Mouse (Mus musculus): Measurements from ENCODE around the gene Lrwd1. TPM values are rescaled to one million over a fixed set of nuclear protein-coding genes. Genes with fewer than 3 reads are reported as not detected.

The Lrwd1 gene
- polyA plus RNA-seq, 1 experiment from 2014 or later, result 23.1 TPM

DNA sequence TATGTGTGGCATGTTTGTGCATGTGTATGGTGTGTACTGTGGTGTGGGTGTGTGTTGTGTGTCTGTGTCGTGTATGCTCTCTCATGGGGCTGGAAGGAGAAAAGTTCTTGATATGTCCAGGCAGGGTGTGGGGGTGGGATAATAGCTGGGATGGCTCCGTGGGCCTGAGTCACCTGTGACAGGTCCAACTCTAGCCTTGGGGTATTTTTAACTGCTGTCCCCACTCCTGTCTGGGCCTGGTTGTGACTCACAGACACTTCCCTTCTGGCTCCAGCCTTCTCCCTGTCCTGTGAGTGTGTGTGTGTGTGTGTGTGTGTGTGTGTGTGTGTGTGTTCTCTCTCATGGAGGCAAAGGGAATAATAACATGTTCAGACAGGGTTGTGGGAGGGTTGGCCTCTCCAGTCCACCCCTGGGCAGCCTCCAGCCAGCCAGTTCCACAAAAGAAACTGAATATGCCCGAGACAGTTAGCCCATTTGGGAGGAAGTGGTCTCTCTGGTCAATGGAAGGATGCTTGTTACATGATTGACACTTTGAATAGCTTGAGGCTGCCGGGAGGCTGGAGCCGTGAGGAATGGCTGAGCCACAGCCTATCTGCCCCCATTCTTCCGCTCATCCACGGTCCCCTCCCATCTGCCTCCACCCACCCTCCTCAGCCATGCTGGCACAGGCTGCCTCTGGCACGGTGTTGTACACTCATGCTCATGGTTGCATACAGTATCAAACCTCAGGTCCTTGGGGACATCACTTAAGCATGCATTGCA is 41.4 kb downstream of the Lrwd1 start:
- no peak overlapping the region for H3K27ac ChIP-seq

GRCm38 (mm10) chr5:136091927-136092326 is 43.9 kb downstream of the Lrwd1 start:
- DNase-seq (ENCODE audit: low spot score) (no peak), ATAC-seq (replicated peaks; ENCODE audit: low FRiP score, low read depth) (no peak)
- Histone ChIP-seq H3K36me3 (ENCODE audit: insufficient read depth, low read length) (peaks cover 3% of the 10 kb centered on the region; the same call in 1 of the 2 replicates), H3K4me1 (replicated peaks; ENCODE audit: insufficient read depth, low read length) (no peaks in the 10 kb centered on the region), H3K27me3 (ENCODE audit: insufficient read depth, low read length) (no peaks in the 10 kb centered on the region), H3K4me2 (ENCODE audit: low read length) (no peak overlapping the region), H3K4me3 (replicated peaks; ENCODE audit: low read depth, low read length) (no peak overlapping the region), H3K9me3 (replicated peaks; ENCODE audit: low read length) (no peaks in the 10 kb centered on the region), H3K27ac (no peak overlapping the region), H3K9ac (ENCODE audit: low read depth, low read length) (no peak overlapping the region)
- no peak for TF ChIP-seq CTCF (IDR thresholded peaks at IDR 0.05; ENCODE audit: low read depth)
- WGBS, result 63% methylated on average over 5 of the region's 5 CpGs

More for the DNA sequence above, 41.4 kb downstream of the Lrwd1 start:
- no peaks in the 10 kb centered on the region for H3K4me1 ChIP-seq (replicated peaks; ENCODE audit: insufficient read depth, low read length)
- no peak overlapping the region for H3K4me2 ChIP-seq (ENCODE audit: low read length)
- no peak overlapping the region for H3K4me3 ChIP-seq (replicated peaks; ENCODE audit: low read depth, low read length)
- ATAC-seq (replicated peaks; ENCODE audit: low FRiP score, low read depth) (no peak), DNase-seq (ENCODE audit: low spot score) (no peak)
- peaks cover 3% of the 10 kb centered on the region; the same call in 1 of the 2 replicates for H3K36me3 ChIP-seq (ENCODE audit: insufficient read depth, low read length)
- no peaks in the 10 kb centered on the region for H3K9me3 ChIP-seq (replicated peaks; ENCODE audit: low read length)
- WGBS, result 49% methylated on average over 8 of the region's 8 CpGs
- H3K9ac ChIP-seq (ENCODE audit: low read depth, low read length), result no peak overlapping the region
- TF ChIP-seq CTCF (IDR thresholded peaks at IDR 0.05; ENCODE audit: low read depth), result no peak
- H3K27me3 ChIP-seq (ENCODE audit: insufficient read depth, low read length), result no peaks in the 10 kb centered on the region

GRCm38 (mm10) chr5:136088821-136089575 is 46.9 kb downstream of the Lrwd1 start:
- H3K27ac ChIP-seq, result no peak overlapping the region
- peaks cover 3% of the 10 kb centered on the region; the same call in 1 of the 2 replicates for H3K36me3 ChIP-seq (ENCODE audit: insufficient read depth, low read length)
- H3K9me3 ChIP-seq (replicated peaks; ENCODE audit: low read length), result no peaks in the 10 kb centered on the region
- H3K4me2 ChIP-seq (ENCODE audit: low read length), result no peak overlapping the region
- no peak overlapping the region for H3K9ac ChIP-seq (ENCODE audit: low read depth, low read length)
- TF ChIP-seq CTCF (IDR thresholded peaks at IDR 0.05; ENCODE audit: low read depth), result peak; percentile 62
- H3K4me3 ChIP-seq (replicated peaks; ENCODE audit: low read depth, low read length), result no peak overlapping the region
- peak; percentile 59 for DNase-seq (ENCODE audit: low spot score)
- no peaks in the 10 kb centered on the region for H3K27me3 ChIP-seq (ENCODE audit: insufficient read depth, low read length)
- 20% methylated on average over 13 of the region's 14 CpGs for WGBS
- no peak for ATAC-seq (replicated peaks; ENCODE audit: low FRiP score, low read depth)
- H3K4me1 ChIP-seq (replicated peaks; ENCODE audit: insufficient read depth, low read length), result no peaks in the 10 kb centered on the region

GRCm38 (mm10) chr5:136086290-136086689 is 49.6 kb downstream of the Lrwd1 start:
- Histone ChIP-seq H3K36me3 (ENCODE audit: insufficient read depth, low read length) (no peaks in the 10 kb centered on the region), H3K27ac (no peak overlapping the region), H3K4me2 (ENCODE audit: low read length) (no peak overlapping the region), H3K4me1 (replicated peaks; ENCODE audit: insufficient read depth, low read length) (no peaks in the 10 kb centered on the region), H3K9me3 (replicated peaks; ENCODE audit: low read length) (no peaks in the 10 kb centered on the region), H3K27me3 (ENCODE audit: insufficient read depth, low read length) (no peaks in the 10 kb centered on the region), H3K4me3 (replicated peaks; ENCODE audit: low read depth, low read length) (no peak overlapping the region), H3K9ac (ENCODE audit: low read depth, low read length) (no peak overlapping the region)
- TF ChIP-seq CTCF (IDR thresholded peaks at IDR 0.05; ENCODE audit: low read depth), result no peak
- DNase-seq (ENCODE audit: low spot score) (no peak), ATAC-seq (replicated peaks; ENCODE audit: low FRiP score, low read depth) (no peak)
- 95% methylated on average over 8 of the region's 8 CpGs for WGBS

DNA sequence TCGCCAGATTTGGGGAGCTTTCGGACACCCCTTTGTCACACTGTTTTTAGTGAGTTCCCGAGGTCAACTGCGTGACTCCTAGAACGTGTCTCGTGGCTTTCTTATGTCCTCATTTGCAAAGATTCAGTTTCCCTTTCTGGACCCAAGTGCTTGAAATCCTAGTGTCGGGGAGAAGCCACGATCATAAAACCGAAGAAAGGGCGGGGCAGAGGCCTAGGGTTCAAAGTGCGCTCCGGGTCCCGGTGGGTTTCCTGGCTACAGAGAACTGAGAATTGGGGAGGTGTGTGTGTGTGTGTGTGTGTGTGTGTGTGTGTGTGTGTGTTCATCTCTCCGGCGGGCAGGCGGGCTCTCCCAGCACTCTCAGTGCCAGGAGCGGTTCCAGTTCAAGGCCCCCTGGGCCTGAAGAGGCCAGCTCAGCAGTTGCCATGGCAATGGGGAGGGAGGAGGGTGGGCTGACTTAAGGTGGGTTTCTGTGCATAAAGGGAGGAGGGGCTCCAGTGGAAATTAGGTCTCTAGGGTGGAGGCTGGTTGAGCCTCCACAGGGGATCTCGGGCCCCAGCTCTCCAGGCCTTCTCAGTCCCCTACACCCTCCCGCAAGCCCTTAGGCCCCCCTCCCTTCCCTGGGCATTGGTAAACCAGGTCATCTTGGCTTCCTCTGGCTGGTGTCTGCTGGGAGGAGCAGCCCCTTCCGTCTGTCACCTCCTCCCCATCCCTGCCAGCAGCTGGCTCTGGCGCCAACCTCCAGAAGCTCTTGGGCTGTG is 50.8 kb downstream of the Lrwd1 start:
- Histone ChIP-seq H3K4me1 (replicated peaks; ENCODE audit: insufficient read depth, low read length) (no peaks in the 10 kb centered on the region), H3K4me3 (replicated peaks; ENCODE audit: low read depth, low read length) (peak overlapping the region; percentile 66), H3K4me2 (ENCODE audit: low read length) (peak overlapping the region; percentile 98), H3K9ac (ENCODE audit: low read depth, low read length) (0 out of 2 replicates have a peak overlapping the region, but pooled peaks have one; percentile 55), H3K9me3 (replicated peaks; ENCODE audit: low read length) (no peaks in the 10 kb centered on the region), H3K27me3 (ENCODE audit: insufficient read depth, low read length) (no peaks in the 10 kb centered on the region), H3K36me3 (ENCODE audit: insufficient read depth, low read length) (no peaks in the 10 kb centered on the region), H3K27ac (no peak overlapping the region)
- WGBS, result 13% methylated on average over 20 of the region's 21 CpGs
- no peak for TF ChIP-seq CTCF (IDR thresholded peaks at IDR 0.05; ENCODE audit: low read depth)
- ATAC-seq (replicated peaks; ENCODE audit: low FRiP score, low read depth) (peak; percentile 35), DNase-seq (ENCODE audit: low spot score) (peak; percentile 53)
